Mouse (Mus musculus) kidney, adult 2 months (tissue): ENCODE data around the gene Dand5.

Source experiments
- CTCF ChIP-seq: fragments of 200-500 bp; conservative IDR thresholded peaks from 2 replicates; pipeline ENCODE4 v1.5.1; 2011; ENCODE audit warnings: low read depth, mild to moderate bottlenecking, control low read depth, low read length, moderate library complexity, mixed read lengths; ENCODE audit not compliant: insufficient read depth, insufficient read length
- POLR2A ChIP-seq: fragments of 200-500 bp; IDR thresholded peaks from one replicate; pipeline ENCODE4 v1.6.1; 2011; ENCODE audit warnings: low read depth, low read length, control low read depth

DNA sequence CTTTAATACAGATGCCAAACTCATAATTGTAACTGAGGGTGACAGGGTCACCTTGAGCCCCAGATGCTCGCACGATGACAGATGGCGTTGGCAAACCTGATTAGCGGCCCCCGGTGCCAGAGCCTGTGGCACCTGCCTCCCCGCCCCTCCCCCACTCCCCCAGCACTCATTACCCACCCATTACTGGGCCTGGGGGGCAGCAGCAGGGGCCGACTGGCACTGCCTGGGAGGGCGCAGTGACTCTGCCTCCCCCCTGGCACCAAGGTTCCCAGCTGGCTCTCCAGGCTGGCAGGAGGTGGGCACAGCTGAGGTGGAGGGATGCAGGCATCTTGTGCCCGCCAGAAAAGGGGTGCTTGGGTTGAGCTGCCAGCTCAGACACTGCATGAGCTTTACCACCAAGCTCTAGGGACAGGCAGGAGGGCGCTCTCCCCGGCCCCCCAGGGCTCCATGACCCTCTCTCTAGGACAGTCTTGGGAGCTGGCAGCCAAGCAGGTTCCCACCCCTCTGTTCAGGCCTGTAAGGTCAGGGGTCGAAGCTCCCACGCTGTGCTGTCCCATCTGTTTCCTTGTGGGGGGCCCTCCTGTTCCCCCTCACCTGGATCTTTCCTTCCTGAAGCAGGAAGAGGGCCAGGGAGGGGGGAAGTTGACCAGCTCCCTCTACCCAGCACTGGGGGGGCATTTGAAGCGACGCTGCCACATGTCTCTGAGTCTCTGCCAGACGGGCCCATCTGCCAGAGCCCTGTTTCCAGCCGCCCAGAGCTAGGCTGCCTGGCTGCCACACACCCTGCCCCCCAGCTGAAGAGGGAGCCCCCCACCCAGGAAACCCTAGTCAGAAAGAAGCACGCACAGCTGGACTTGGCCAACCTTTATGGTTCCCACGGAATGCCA is 7.8 kb downstream of the Dand5 start:
- TF ChIP-seq CTCF: no peak
- TF ChIP-seq POLR2A: no peak
